Mouse (Mus musculus) lung, embryonic 15.5 days (tissue): ENCODE results near the gene Ptch1. TPM values are rescaled to one million over a fixed set of nuclear protein-coding genes. Genes with fewer than 3 reads are reported as not detected.

ENCODE experiments used
- ATAC-seq: fragments of 200-750 bp; cut with Nextera tagmentation; 2 replicates; pipeline ENCODE4 v1.8.0; 2017; ENCODE audit warnings: moderate number of reproducible peaks, borderline replicate concordance; ENCODE audit not compliant: low FRiP score, low TSS enrichment; ENCODE audit errors: extremely low read depth
- H3K27ac ChIP-seq: fragments of 300-500 bp; sonication (generic); 2 replicates; pipeline ENCODE4 v1.5.1; 2015; ENCODE audit warnings: moderate library complexity, mild to moderate bottlenecking, inconsistent platforms
- H3K27me3 ChIP-seq: fragments of 300-500 bp; sonication (generic); 2 replicates; pipeline ENCODE4 v1.6.1; 2015; ENCODE audit warnings: inconsistent platforms
- H3K36me3 ChIP-seq: fragments of 300-500 bp; sonication (generic); 2 replicates; pipeline ENCODE4 v1.6.1; 2015; ENCODE audit warnings: inconsistent platforms
- H3K4me1 ChIP-seq: fragments of 300-500 bp; sonication (generic); 2 replicates; pipeline ENCODE4 v1.6.1; 2015; ENCODE audit warnings: inconsistent platforms
- H3K4me2 ChIP-seq: fragments of 300-500 bp; sonication (generic); 2 replicates; pipeline ENCODE4 v1.6.1; 2015; ENCODE audit warnings: inconsistent platforms, mild to moderate bottlenecking, moderate library complexity
- H3K4me3 ChIP-seq: fragments of 300-500 bp; sonication (generic); 2 replicates; pipeline ENCODE4 v1.5.1; 2015; ENCODE audit warnings: mild to moderate bottlenecking, inconsistent platforms
- H3K9ac ChIP-seq: fragments of 300-500 bp; sonication (generic); 2 replicates; pipeline ENCODE4 v1.6.1; 2015; ENCODE audit warnings: inconsistent platforms
- H3K9me3 ChIP-seq: fragments of 300-500 bp; sonication (generic); 2 replicates; pipeline ENCODE4 v1.6.1; 2016; ENCODE audit warnings: inconsistent platforms
- WGBS: fragments of 180-500 bp; shearing (Covaris S2); methylation state at CpG from one replicate; pipeline ENCODE4 v1.1.7; 2015; 5-methylcytosine and 5-hydroxymethylcytosine counted together
- polyA plus RNA-seq: library from polyadenylated mRNA; unstranded; fragments of >200 nt; fragmentation: Nextera tagmentation; extraction: Ambion mirVana; gene quantifications from 2 replicates; pipeline ENCODE4 v1.2.1, GENCODE M21; 2015

Ptch1 gene
- polyA plus RNA-seq, 1 experiment from 2014 or later, result 36.8 TPM

DNA sequence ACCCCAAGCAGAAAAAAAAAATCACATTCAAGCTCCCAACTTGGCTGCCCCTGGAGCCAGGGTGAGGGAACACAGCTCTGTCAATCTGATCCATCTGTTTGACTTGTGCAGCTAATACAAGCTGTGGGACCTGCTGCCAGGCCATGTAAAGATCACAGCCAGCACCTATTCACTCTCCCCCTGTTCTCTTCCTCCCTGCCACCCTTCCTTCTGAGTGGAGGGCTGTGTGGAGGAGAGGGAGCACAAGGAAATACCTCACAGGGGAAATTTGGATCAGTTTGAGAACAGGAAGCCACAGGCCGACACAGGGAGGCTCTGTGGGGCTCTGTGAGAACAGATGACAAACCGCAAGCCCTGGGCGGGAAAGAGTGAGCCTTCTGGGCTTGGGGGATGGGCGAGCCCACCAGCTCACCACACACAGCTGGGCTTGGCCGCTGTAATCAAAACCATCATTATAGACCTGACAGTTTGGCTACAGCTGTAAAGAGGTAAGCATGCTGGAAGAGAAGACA lies 45.2 kb downstream of the Ptch1 start:
- 23% methylated on average over 5 of the region's 5 CpGs for WGBS
- Histone ChIP-seq H3K36me3 (peaks cover 80% of the 10 kb centered on the region), H3K4me2 (no peak overlapping the region), H3K4me1 (peaks cover 89% of the 10 kb centered on the region), H3K27me3 (no peaks in the 10 kb centered on the region), H3K27ac (peak overlapping the region; percentile 63), H3K9ac (no peak overlapping the region), H3K4me3 (no peak overlapping the region), H3K9me3 (no peaks in the 10 kb centered on the region)
- ATAC-seq, result peak; percentile 39

DNA sequence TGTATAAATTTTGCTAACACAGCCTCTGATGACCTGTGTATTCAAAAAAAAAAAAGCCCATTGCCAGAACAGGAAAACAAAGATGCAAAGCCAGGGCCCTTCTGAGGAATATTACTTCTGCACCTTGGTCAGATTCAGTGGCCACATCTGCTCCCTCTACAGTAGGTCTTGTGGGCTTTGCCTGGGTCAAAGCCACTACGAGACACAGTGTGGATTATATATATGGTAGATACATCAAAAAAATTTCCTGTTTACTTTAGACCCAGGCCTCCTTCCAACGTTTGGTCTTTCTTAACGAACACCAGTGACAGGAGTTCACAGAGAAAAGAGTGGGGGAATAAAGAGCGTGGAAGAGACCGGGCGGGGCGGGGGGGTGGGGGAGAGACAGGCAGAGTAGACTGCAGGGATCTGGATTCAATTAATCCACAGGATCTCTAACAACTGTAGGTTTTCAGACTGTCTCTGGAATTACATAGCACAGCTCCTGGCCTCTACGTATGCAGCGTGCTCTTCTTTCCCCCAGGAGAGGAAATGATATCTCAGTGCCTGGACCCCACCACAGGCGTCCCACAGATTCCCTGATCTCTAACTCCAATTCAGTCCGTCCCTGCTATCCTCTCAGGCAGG lies 47.7 kb downstream of the Ptch1 start:
- H3K4me3 ChIP-seq, result no peak overlapping the region
- H3K4me1 ChIP-seq, result peaks cover 78% of the 10 kb centered on the region
- H3K27ac ChIP-seq, result peak overlapping the region; percentile 51
- H3K36me3 ChIP-seq, result peaks cover 76% of the 10 kb centered on the region
- H3K27me3 ChIP-seq, result no peaks in the 10 kb centered on the region
- 23% methylated on average over 11 of the region's 11 CpGs for WGBS
- no peak overlapping the region for H3K4me2 ChIP-seq
- no peaks in the 10 kb centered on the region for H3K9me3 ChIP-seq
- no peak for ATAC-seq
- no peak overlapping the region for H3K9ac ChIP-seq

DNA sequence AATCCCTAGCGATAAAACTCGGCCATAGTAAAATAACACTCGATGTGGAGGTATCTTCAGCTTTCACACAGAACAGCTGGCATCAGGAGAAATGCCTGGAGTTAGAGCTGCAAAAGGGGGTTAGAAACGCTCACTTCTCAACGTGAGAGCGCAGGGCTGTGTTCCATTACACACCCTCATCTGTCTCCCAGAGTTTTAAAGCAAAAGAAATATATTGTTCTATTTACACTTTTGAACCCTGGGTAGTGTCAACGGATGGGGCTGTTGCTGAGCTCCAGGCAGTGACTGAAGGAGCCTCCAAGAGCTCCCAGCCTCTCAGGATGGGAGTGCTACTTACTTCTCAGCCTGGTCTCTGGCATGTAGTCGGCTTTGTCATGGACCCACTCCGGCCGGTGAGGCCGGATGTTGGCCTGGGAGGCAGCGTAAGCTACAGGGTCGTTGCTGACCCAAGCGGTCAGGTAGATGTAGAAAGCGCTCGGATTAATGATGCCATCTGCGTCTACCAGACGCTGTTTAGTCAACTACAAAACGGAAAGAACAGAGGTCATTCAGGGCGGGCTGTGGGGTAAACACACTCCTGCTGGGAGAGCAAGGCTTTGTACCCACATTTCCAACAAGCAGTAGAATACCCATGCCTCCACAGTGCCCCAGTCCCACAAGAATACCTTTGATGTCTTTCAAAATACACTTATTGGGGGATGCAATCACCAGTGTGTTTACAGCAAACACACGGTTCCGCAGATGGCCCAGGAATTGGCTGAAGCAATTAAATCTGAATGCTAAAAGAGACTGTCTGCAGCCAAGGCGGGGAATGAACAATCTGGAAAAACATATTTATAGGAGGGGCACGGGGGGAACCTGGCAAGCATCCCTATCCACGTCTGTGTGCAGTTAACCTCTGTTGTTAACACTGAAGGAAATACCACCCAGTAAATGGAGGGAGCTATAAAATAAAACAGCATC lies 48.5 kb downstream of the Ptch1 start:
- H3K9ac ChIP-seq, result no peak overlapping the region
- no peaks in the 10 kb centered on the region for H3K27me3 ChIP-seq
- no peaks in the 10 kb centered on the region for H3K9me3 ChIP-seq
- no peak overlapping the region for H3K4me3 ChIP-seq
- H3K27ac ChIP-seq, result peak overlapping the region; percentile 51
- peaks cover 79% of the 10 kb centered on the region for H3K36me3 ChIP-seq
- WGBS, result 37% methylated on average over 25 of the region's 25 CpGs
- ATAC-seq, result no peak
- no peak overlapping the region for H3K4me2 ChIP-seq
- H3K4me1 ChIP-seq, result peaks cover 71% of the 10 kb centered on the region

DNA sequence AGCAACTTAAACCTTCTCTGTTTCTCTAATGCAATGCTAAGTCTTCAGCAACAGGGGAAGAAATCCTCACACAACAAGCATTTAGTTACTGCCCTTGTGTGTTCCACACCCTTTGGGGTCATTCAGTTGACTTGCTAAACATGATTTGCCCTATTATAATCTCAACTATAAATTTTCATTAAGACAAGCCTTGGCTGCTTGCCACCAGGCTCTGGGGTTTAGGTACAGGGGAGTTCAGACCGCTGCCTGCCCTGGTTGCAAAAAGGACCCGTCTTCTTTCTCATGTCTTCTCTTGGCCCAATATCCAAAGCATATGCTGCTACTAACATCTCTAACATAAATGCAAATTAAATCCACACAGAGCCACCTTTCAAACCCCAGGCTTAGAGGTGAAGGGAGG lies 49.3 kb downstream of the Ptch1 start:
- Histone ChIP-seq H3K36me3 (peaks cover 82% of the 10 kb centered on the region), H3K4me2 (no peak overlapping the region), H3K9ac (no peak overlapping the region), H3K9me3 (no peaks in the 10 kb centered on the region), H3K4me1 (peaks cover 64% of the 10 kb centered on the region), H3K4me3 (no peak overlapping the region), H3K27ac (peak overlapping the region; percentile 51), H3K27me3 (no peaks in the 10 kb centered on the region)
- WGBS, result 56% methylated on average over 2 of the region's 2 CpGs
- ATAC-seq, result no peak

DNA sequence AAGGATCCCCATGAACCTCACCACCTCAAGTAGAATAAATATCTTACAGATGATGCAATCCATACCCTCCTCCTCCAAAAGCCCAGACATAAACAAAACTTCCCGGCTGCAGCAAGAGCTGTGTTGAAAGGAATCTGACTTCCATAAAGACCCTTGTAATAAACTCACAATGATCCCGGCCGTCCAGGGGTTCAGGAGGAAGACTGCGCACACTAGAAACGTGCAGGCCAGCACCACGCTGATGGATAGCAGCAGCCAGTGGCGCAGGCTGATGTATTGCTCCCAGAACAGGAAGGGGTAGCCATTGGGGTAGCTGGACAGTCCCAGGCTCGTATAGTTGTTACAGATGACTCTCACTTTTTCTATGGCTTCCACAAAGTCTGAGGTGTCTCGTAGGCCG lies 50.6 kb downstream of the Ptch1 start:
- H3K9ac ChIP-seq, result no peak overlapping the region
- no peak overlapping the region for H3K4me3 ChIP-seq
- H3K27me3 ChIP-seq, result no peaks in the 10 kb centered on the region
- peak overlapping the region; percentile 52 for H3K27ac ChIP-seq
- WGBS, result 30% methylated on average over 10 of the region's 10 CpGs
- peak; percentile 70 for ATAC-seq
- peaks cover 84% of the 10 kb centered on the region for H3K36me3 ChIP-seq
- H3K4me1 ChIP-seq, result peaks cover 51% of the 10 kb centered on the region
- H3K4me2 ChIP-seq, result no peak overlapping the region
- H3K9me3 ChIP-seq, result no peaks in the 10 kb centered on the region

DNA sequence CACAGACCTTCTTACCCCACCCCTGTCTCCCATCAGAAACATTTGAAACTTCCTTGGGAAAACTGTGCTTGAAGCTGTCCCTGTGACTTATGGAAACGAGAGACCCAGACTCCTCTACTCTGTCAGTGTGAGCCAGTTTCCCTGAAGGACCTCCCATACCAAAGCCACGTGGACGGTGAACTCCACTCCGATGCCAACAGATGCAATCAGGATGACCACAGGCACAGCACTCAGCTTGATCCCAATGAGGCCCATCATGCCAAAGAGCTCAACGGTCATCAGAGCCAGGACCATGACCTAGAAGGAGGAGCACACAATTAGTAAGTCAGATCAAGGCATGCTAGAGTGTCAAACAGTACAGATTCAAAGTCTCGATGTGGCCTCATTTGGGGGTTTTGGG lies 53.3 kb downstream of the Ptch1 start:
- no peaks in the 10 kb centered on the region for H3K9me3 ChIP-seq
- WGBS, result 82% methylated on average over 6 of the region's 6 CpGs
- no peak overlapping the region for H3K4me3 ChIP-seq
- no peak overlapping the region for H3K4me2 ChIP-seq
- peaks cover 92% of the 10 kb centered on the region for H3K36me3 ChIP-seq
- ATAC-seq, result no peak
- no peak overlapping the region for H3K9ac ChIP-seq
- H3K27ac ChIP-seq, result no peak overlapping the region
- H3K4me1 ChIP-seq, result peaks cover 40% of the 10 kb centered on the region
- no peaks in the 10 kb centered on the region for H3K27me3 ChIP-seq

DNA sequence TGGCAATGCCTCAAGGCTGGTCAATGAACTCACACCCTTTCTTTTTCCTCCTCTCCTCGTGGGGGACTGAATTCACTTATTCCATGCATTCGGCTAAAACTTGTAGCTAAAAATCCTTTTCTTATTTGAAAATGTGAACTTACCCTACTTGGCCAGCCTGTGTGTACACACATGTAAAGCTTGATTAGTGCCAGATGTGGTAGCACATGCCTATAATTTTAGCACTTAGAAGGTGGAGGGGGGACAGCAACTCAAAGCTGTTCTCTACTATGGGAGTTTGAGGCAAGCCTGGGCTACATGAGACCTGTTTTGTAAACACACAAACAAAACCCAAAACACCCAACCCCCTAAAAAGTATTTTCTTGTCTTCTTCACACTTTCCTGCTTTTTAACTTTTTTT lies 56.9 kb downstream of the Ptch1 start:
- no peak for ATAC-seq
- WGBS, result 60% methylated on average over 2 of the region's 2 CpGs
- Histone ChIP-seq H3K9ac (no peak overlapping the region), H3K27me3 (no peaks in the 10 kb centered on the region), H3K9me3 (no peaks in the 10 kb centered on the region), H3K27ac (peak overlapping the region; percentile 19; the same call in 1 of the 2 replicates), H3K4me3 (no peak overlapping the region), H3K36me3 (peaks cover 95% of the 10 kb centered on the region), H3K4me1 (peaks cover 35% of the 10 kb centered on the region), H3K4me2 (no peak overlapping the region)

DNA sequence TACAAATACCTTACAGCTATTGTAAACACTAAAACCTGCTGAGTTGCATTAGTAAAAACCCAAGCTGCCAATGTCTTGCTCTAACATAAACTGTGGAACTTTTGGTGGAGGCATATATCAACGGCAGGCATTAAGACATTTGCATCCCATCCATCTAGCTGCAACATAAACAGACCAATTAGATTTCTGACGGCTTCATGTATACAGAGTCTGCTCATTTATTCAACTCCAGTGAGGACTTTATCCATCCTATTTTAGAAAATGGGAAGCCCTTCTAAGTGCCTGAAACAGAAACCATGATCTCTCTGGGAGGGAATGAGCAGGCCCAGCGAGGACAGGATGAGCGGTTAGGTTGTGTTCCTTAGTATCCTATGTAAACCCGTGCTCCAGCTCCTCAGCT lies 57.9 kb downstream of the Ptch1 start:
- ATAC-seq, result peak; percentile 17; the same call in 1 of the 2 replicates
- Histone ChIP-seq H3K27me3 (no peaks in the 10 kb centered on the region), H3K4me2 (no peak overlapping the region), H3K27ac (peak overlapping the region; percentile 55), H3K4me1 (peaks cover 35% of the 10 kb centered on the region), H3K9ac (no peak overlapping the region), H3K9me3 (no peaks in the 10 kb centered on the region), H3K36me3 (peaks cover 98% of the 10 kb centered on the region), H3K4me3 (no peak overlapping the region)
- 44% methylated on average over 5 of the region's 5 CpGs for WGBS

DNA sequence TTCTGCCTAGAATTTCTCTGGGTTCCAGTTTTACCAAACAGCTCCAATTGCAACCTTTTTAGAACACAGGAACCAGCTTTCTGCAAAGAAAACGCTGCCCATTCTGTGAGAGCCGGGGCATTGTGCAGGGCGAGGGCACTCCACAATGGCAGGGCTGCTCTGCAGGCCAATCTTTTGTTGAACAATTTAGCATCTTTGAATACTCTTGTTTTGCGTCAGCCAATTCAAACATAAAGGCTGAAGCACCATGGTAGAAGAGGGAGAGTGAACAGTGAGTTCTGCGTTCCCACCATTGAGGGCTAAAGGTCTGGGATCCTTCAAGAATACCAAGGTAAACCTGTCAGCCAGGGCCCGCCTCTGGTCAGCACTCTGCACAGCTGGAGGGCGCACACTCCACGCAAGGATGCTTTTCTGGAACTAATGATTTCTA lies 58.5 kb downstream of the Ptch1 start:
- Histone ChIP-seq H3K4me1 (peaks cover 35% of the 10 kb centered on the region), H3K4me3 (no peak overlapping the region), H3K27me3 (no peaks in the 10 kb centered on the region), H3K27ac (peak overlapping the region; percentile 55), H3K36me3 (peaks cover 98% of the 10 kb centered on the region), H3K9ac (no peak overlapping the region), H3K9me3 (no peaks in the 10 kb centered on the region), H3K4me2 (no peak overlapping the region)
- no peak for ATAC-seq
- 51% methylated on average over 8 of the region's 8 CpGs for WGBS

DNA sequence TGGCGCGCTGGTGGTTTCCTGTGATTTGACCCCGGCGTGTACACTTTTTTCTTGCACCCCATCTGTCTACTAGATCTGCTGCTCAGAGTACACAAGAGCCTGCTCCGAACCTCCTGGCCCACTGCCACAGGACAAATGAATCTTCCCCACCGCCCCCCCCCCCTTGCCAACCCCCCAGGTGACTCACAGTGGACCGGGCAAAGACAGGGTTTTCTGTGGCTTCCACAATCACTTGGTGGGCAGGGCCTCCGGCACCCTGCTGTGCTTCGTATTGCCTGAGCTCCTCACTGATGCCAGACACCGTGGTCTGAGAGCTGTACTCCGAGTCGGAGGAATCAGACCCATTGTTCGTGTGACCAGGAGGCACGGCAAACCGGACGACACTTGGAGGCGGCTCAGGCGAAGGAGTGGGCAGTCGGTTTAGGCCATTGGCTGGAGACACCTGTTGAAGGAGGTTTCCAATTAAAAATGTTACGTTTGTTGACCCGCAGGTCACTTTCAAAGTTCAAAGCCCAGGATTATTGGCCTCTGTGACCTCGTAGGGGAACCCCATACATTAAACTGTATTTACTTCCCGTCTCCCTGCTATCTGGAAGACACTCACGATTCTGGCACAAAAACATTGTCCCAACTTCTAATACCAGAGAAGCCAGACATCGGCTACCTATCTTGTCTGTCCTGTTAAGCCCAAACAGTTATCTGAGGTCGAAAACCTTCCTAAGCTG lies 59.9 kb downstream of the Ptch1 start:
- peaks cover 35% of the 10 kb centered on the region for H3K4me1 ChIP-seq
- H3K36me3 ChIP-seq, result peaks cover 94% of the 10 kb centered on the region
- WGBS, result 57% methylated on average over 26 of the region's 26 CpGs
- H3K9ac ChIP-seq, result no peak overlapping the region
- H3K27ac ChIP-seq, result peak overlapping the region; percentile 55
- H3K27me3 ChIP-seq, result no peaks in the 10 kb centered on the region
- H3K9me3 ChIP-seq, result no peaks in the 10 kb centered on the region
- H3K4me3 ChIP-seq, result no peak overlapping the region
- ATAC-seq, result no peak
- H3K4me2 ChIP-seq, result no peak overlapping the region

DNA sequence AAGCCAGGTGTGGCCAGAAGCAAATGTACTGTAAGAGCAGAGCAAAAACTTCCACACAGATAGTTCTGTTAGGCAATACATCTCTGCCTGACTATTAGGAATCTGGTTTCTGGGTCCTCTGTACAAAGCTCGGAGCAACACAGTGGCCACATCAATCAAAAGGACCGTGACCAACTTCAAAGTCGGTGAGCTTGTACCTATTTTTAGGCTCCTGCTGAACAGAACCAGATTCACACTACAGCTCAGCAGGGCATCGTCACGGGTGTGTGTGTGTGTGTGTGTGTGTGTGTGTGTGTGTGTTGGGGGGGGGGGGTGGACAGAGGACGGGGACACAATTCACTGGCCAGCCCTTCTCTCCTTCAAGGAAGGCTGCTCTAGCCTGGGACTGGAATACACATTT lies 61.0 kb downstream of the Ptch1 start:
- 43% methylated on average over 5 of the region's 6 CpGs for WGBS
- Histone ChIP-seq H3K4me1 (peaks cover 35% of the 10 kb centered on the region), H3K36me3 (peaks cover 93% of the 10 kb centered on the region), H3K4me3 (no peak overlapping the region), H3K27me3 (no peaks in the 10 kb centered on the region), H3K9me3 (no peaks in the 10 kb centered on the region), H3K9ac (no peak overlapping the region), H3K27ac (peak overlapping the region; percentile 55), H3K4me2 (no peak overlapping the region)
- ATAC-seq, result no peak
